Mouse (Mus musculus): ENCODE data around the gene Tmem222.
A peak's percentile ranks its signal among the peaks of the same experiment; 100 is the strongest.

- TF ChIP-seq POLR2A (IDR thresholded peaks at IDR 0.05; ENCODE audit: insufficient read depth, low read depth, low read length) (no peak), CTCF (IDR thresholded peaks at IDR 0.05; ENCODE audit: insufficient read depth, low read depth, low read length) (peak; percentile 77)
These were observed 24.2 kb upstream of the Tmem222 start for GRCm38 (mm10) chr4:133301802-133302201.

Measured in olfactory bulb, adult 2 months (tissue).